Mouse (Mus musculus) forebrain, embryonic 13.5 days (tissue): ENCODE results near the gene Cd83. TPM values are rescaled to one million over a fixed set of nuclear protein-coding genes. Genes with fewer than 3 reads are reported as not detected.

Experiments used
- ATAC-seq: fragments of 200-750 bp; cut with Nextera tagmentation; 2 replicates; pipeline ENCODE4 v1.8.0; 2017
- H3K27ac ChIP-seq: fragments of 300-500 bp; sonication (generic); 2 replicates; pipeline ENCODE4 v1.5.1; 2015; ENCODE audit warnings: inconsistent platforms, mild to moderate bottlenecking, moderate library complexity
- H3K27me3 ChIP-seq: fragments of 300-500 bp; sonication (generic); 2 replicates; pipeline ENCODE4 v1.6.1; 2015; ENCODE audit warnings: mild to moderate bottlenecking, inconsistent platforms
- H3K36me3 ChIP-seq: fragments of 300-500 bp; sonication (generic); 2 replicates; pipeline ENCODE4 v1.6.1; 2015; ENCODE audit warnings: mild to moderate bottlenecking, inconsistent platforms; ENCODE audit not compliant: poor library complexity, severe bottlenecking
- H3K4me1 ChIP-seq: fragments of 300-500 bp; sonication (generic); 2 replicates; pipeline ENCODE4 v1.6.1; 2015; ENCODE audit warnings: inconsistent platforms
- H3K4me2 ChIP-seq: fragments of 300-500 bp; sonication (generic); 2 replicates; pipeline ENCODE4 v1.6.1; 2015; ENCODE audit warnings: inconsistent platforms, mild to moderate bottlenecking, moderate library complexity
- H3K4me3 ChIP-seq: fragments of 300-500 bp; sonication (generic); 2 replicates; pipeline ENCODE4 v1.5.1; 2015; ENCODE audit warnings: mild to moderate bottlenecking, inconsistent platforms
- H3K9ac ChIP-seq: fragments of 300-500 bp; sonication (generic); 2 replicates; pipeline ENCODE4 v1.6.1; 2015; ENCODE audit warnings: mild to moderate bottlenecking, inconsistent platforms
- H3K9me3 ChIP-seq: fragments of 300-500 bp; sonication (generic); replicated peaks from 2 replicates; pipeline ENCODE4 v1.6.1; 2016; ENCODE audit warnings: inconsistent platforms
- WGBS: fragments of 180-500 bp; shearing (Covaris S2); methylation state at CpG from one replicate; pipeline ENCODE4 v1.1.7; 2015; 5-methylcytosine and 5-hydroxymethylcytosine counted together
- polyA plus RNA-seq: library from polyadenylated mRNA; unstranded; fragments of >200 nt; fragmentation: Nextera tagmentation; extraction: Ambion mirVana; gene quantifications from 2 replicates; pipeline ENCODE4 v1.2.1, GENCODE M21; 2015

The Cd83 gene
- polyA plus RNA-seq, 1 experiment from 2014 or later: 3.8 TPM

DNA sequence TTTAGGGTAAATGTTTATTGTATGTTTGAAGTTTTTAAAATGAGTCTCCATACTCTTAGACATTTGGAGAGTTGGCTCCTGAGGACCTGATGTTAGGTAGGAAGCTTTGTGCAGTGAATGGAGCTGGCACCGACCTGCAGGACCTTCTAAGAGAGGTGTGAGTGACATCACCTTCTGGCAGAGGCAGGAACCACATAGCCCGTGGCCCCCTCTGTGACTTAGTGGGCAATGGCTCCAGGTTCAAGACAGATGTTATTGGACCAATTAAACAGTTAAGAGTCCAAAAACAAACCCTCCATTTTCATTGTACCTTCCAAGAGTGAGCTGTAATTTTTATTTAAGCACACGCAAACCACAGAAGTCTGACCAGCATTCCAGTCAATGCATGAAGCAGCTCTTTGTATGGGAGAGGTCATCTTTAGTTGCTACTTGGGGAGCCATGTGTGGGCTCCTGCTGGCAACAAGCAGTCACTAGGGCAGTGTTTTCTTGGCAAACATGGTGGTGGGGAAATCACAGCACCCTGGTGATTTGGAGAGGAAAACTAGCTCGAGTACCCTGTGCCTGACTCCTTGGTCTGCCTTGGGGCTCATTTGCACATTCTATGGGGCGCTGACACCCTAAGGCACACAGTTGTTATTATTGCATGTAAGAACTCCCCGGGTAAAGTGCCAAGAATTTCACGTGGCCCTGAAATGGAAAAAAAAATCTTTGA lies 33.9 kb downstream of the Cd83 start:
- Histone ChIP-seq H3K9me3 (no peaks in the 10 kb centered on the region), H3K9ac (no peak overlapping the region), H3K36me3 (no peaks in the 10 kb centered on the region), H3K4me3 (no peak overlapping the region), H3K4me2 (no peak overlapping the region), H3K27me3 (no peaks in the 10 kb centered on the region), H3K4me1 (no peaks in the 10 kb centered on the region), H3K27ac (no peak overlapping the region)
- 78% methylated on average over 7 of the region's 7 CpGs for WGBS
- no peak for ATAC-seq

DNA sequence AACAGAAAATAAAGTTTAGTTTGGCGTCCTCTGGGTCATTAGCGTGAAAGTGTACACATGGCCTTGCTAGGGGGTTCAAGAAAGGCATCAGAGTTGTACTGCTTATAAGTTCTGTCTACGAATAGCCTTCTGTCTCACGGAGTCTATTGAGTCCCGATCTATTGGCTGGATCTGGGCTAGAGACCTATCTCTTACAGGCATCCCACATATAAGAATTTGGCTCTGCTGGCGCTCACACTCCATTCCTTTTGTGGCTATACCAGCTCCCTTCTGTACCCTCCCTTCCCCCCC lies 34.4 kb downstream of the Cd83 start:
- no peaks in the 10 kb centered on the region for H3K9me3 ChIP-seq
- no peaks in the 10 kb centered on the region for H3K4me1 ChIP-seq
- H3K9ac ChIP-seq: no peak overlapping the region
- no peaks in the 10 kb centered on the region for H3K27me3 ChIP-seq
- H3K27ac ChIP-seq: no peak overlapping the region
- 94% methylated on average over 6 of the region's 6 CpGs for WGBS
- no peaks in the 10 kb centered on the region for H3K36me3 ChIP-seq
- no peak for ATAC-seq
- H3K4me3 ChIP-seq: no peak overlapping the region
- H3K4me2 ChIP-seq: no peak overlapping the region

DNA sequence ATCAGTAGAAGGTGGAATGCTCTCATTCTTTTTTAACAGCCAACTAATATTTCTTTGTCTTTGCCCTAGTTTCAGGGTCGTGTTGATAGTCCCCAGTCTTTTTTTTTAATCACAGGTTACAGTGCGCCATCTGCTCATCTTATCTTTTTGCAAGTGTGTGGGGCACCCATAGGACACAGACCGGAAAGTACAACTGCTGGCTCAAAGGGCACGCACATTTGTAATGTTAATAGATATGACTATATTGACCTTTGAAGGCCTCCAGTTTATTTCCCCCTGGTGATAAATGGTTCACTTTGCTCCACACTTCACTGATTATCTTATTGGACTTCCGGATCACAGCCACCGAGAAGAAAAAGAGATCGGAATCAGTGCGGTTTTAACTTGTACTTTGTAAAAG lies 35.5 kb downstream of the Cd83 start:
- Histone ChIP-seq H3K4me1 (no peaks in the 10 kb centered on the region), H3K4me3 (no peak overlapping the region), H3K9ac (no peak overlapping the region), H3K27me3 (no peaks in the 10 kb centered on the region), H3K27ac (no peak overlapping the region), H3K36me3 (no peaks in the 10 kb centered on the region), H3K9me3 (no peaks in the 10 kb centered on the region), H3K4me2 (no peak overlapping the region)
- ATAC-seq: no peak
- WGBS: 93% methylated on average over 8 of the region's 8 CpGs

DNA sequence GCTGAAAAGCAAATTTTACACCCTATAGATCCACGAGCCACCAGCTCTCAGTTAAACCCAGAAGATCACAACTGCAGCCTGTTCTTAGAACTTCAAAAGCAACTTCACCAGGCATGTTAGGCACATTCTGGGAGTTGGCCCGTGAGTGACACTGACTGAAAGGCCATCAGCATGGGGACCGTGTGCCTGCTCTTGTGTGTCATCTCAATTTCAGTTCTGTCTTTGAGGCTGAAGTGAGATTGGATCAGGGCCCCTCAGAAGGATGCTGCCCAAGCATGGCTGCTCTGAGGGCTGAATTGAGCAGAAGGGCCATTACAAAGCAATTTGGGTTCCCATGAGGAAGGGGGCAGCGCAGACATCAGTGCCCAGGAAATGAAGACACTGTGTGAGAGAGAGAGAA lies 37.7 kb downstream of the Cd83 start:
- 78% methylated on average over 4 of the region's 4 CpGs for WGBS
- H3K36me3 ChIP-seq: no peaks in the 10 kb centered on the region

DNA sequence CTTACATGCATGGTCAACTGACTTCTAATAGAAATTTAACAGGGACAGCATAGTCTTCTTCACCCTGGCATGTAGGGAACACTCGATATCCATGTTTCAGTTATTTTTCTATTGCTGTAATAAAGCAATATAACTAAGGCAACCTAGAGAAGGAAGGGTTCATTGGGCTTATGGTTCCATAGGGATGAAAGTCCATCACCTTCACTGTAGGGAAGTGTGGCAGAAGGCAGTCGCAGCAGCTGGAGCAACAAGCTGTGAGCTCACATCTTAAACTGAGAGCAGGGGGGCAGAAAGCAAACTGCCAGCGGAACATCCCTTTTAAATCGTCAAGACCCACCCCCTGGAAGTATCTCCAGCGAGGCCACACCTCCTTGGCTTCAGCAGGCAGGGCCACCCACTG lies 44.1 kb downstream of the Cd83 start:
- no peak overlapping the region for H3K4me2 ChIP-seq
- no peak overlapping the region for H3K9ac ChIP-seq
- H3K27me3 ChIP-seq: no peaks in the 10 kb centered on the region
- H3K9me3 ChIP-seq: no peaks in the 10 kb centered on the region
- no peak overlapping the region for H3K27ac ChIP-seq
- ATAC-seq: no peak
- no peaks in the 10 kb centered on the region for H3K4me1 ChIP-seq
- no peaks in the 10 kb centered on the region for H3K36me3 ChIP-seq
- no peak overlapping the region for H3K4me3 ChIP-seq
- 58% methylated on average over 5 of the region's 5 CpGs for whole genome bisulfite sequencing

More for the DNA sequence above, 37.7 kb downstream of the Cd83 start:
- Histone ChIP-seq H3K9me3 (no peaks in the 10 kb centered on the region), H3K27ac (no peak overlapping the region), H3K27me3 (no peaks in the 10 kb centered on the region), H3K9ac (no peak overlapping the region), H3K4me1 (no peaks in the 10 kb centered on the region), H3K4me2 (no peak overlapping the region), H3K4me3 (no peak overlapping the region)
- ATAC-seq: no peak

- H3K9me3 ChIP-seq: no peaks in the 10 kb centered on the region
- H3K4me1 ChIP-seq: peaks cover 2% of the 10 kb centered on the region
- 92% methylated on average over 8 of the region's 8 CpGs for WGBS
- H3K27me3 ChIP-seq: no peaks in the 10 kb centered on the region
- H3K36me3 ChIP-seq: no peaks in the 10 kb centered on the region
- H3K27ac ChIP-seq: no peak overlapping the region
- no peak for ATAC-seq
- no peak overlapping the region for H3K9ac ChIP-seq
- H3K4me2 ChIP-seq: no peak overlapping the region
- no peak overlapping the region for H3K4me3 ChIP-seq
Measured at GRCm38 (mm10) chr13:43830892-43831673, 46.5 kb downstream of the Cd83 start.

DNA sequence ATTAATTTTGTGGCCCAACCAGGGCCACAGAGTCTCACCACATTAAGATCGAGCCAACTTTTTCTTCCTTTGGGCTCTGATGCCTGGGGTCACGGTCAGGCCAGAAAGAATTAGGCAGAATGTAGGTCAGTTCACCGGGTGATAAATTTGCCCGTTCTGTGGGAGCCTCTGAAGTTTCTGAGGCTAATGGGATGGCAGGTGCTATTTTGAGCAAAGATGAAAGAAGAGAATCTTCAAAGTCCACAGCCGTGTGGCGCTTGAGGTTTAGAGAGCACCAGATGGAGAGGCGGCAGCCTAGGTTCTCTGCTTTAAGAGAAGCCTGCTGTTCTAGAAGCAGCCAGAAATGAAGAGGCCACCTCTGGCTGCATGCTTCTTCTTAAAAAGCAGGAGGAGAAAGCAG lies 48.2 kb downstream of the Cd83 start:
- no peaks in the 10 kb centered on the region for H3K36me3 ChIP-seq

DNA sequence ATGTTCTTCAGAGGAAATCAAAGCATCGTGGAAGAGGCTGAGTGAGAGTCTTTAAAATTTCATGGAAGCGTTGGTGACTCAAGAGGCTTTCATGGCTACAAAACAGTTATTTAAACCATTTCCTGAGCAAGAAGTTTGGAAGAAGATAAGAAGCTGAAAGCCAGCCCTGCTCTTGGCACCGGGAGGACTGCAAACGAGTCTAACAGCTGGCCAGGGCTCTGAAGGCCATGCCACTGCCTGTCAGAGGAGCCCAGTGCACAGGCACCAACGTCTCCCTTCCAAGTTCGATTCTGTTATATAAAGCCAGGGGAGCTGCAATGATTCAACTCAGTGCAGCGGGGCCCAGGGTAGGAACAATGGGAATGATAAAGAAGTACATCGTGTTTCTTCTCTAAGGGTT lies 51.8 kb downstream of the Cd83 start:
- Histone ChIP-seq H3K4me3 (no peak overlapping the region), H3K9ac (no peak overlapping the region), H3K9me3 (no peaks in the 10 kb centered on the region), H3K27me3 (no peaks in the 10 kb centered on the region), H3K4me1 (peaks cover 8% of the 10 kb centered on the region), H3K36me3 (no peaks in the 10 kb centered on the region), H3K27ac (no peak overlapping the region), H3K4me2 (no peak overlapping the region)
- WGBS: 54% methylated on average over 8 of the region's 8 CpGs
- ATAC-seq: no peak

More for the DNA sequence above, 48.2 kb downstream of the Cd83 start:
- H3K9me3 ChIP-seq: no peaks in the 10 kb centered on the region
- no peak overlapping the region for H3K9ac ChIP-seq
- H3K4me2 ChIP-seq: no peak overlapping the region
- H3K4me3 ChIP-seq: no peak overlapping the region
- H3K27me3 ChIP-seq: no peaks in the 10 kb centered on the region
- ATAC-seq: no peak
- 81% methylated on average over 7 of the region's 7 CpGs for WGBS
- H3K27ac ChIP-seq: no peak overlapping the region
- H3K4me1 ChIP-seq: peaks cover 8% of the 10 kb centered on the region

DNA sequence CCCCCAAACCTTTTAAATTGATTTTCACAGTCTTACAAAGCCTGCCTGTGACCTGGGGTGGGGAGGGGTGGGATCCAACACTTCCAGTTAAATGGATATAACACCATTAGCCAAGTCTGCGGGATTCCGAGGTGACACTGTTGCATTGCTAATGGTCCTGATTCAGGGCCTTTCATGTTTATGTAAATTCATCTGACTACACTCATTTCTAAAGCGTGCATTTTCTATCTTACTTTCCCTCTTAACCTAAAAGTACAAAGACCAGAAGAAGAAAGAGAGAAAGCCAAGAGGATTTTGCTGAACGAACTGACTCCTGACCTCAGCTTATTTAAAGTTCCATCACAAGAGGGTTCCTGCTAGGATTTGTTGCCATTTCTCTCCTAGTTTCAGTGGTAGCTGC lies 53.2 kb downstream of the Cd83 start:
- Histone ChIP-seq H3K4me2 (no peak overlapping the region), H3K4me3 (no peak overlapping the region), H3K27me3 (no peaks in the 10 kb centered on the region), H3K4me1 (peaks cover 8% of the 10 kb centered on the region), H3K36me3 (no peaks in the 10 kb centered on the region), H3K9ac (no peak overlapping the region), H3K27ac (no peak overlapping the region), H3K9me3 (no peaks in the 10 kb centered on the region)
- 35% methylated on average over 4 of the region's 4 CpGs for WGBS
- ATAC-seq: no peak

DNA sequence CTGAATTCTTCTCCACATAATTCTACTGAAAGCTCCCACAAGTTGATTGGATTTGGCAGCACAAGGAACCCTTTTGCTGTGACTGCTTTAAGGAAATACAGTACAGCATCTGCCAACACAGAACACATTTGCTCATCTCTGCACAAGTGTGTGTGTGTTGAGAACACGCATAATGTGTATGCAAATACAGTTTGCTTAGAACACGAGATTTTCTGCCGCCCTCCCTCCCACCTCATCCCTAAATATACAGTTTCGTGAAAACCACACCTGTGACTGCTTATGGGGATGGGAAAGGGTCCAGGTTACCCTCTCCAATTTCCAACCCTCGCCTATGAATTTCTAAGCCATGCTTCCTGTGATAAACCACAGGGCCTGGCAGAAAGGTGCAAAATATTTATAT lies 60.6 kb downstream of the Cd83 start:
- no peak overlapping the region for H3K9ac ChIP-seq
- 83% methylated on average over 5 of the region's 5 CpGs for WGBS
- no peak overlapping the region for H3K4me3 ChIP-seq
- H3K27me3 ChIP-seq: no peaks in the 10 kb centered on the region
- H3K27ac ChIP-seq: no peak overlapping the region
- no peak overlapping the region for H3K4me2 ChIP-seq
- no peaks in the 10 kb centered on the region for H3K4me1 ChIP-seq
- H3K36me3 ChIP-seq: no peaks in the 10 kb centered on the region
- no peaks in the 10 kb centered on the region for H3K9me3 ChIP-seq
- no peak for ATAC-seq

GRCm38 (mm10) chr13:43847186-43847585 lies 62.6 kb downstream of the Cd83 start:
- 89% methylated on average over 7 of the region's 7 CpGs for WGBS
- no peak overlapping the region for H3K4me2 ChIP-seq
- ATAC-seq: no peak
- no peak overlapping the region for H3K9ac ChIP-seq
- peaks cover 15% of the 10 kb centered on the region for H3K4me1 ChIP-seq
- H3K36me3 ChIP-seq: no peaks in the 10 kb centered on the region
- no peaks in the 10 kb centered on the region for H3K9me3 ChIP-seq
- H3K27me3 ChIP-seq: no peaks in the 10 kb centered on the region
- H3K27ac ChIP-seq: no peak overlapping the region
- no peak overlapping the region for H3K4me3 ChIP-seq

GRCm38 (mm10) chr13:43849816-43850215 lies 65.2 kb downstream of the Cd83 start:
- no peak overlapping the region for H3K9ac ChIP-seq
- H3K27ac ChIP-seq: no peak overlapping the region
- H3K9me3 ChIP-seq: no peaks in the 10 kb centered on the region
- no peak for ATAC-seq
- H3K4me2 ChIP-seq: no peak overlapping the region
- no peaks in the 10 kb centered on the region for H3K27me3 ChIP-seq
- peaks cover 15% of the 10 kb centered on the region for H3K4me1 ChIP-seq
- 69% methylated on average over 4 of the region's 4 CpGs for WGBS
- H3K4me3 ChIP-seq: no peak overlapping the region
- H3K36me3 ChIP-seq: no peaks in the 10 kb centered on the region

- peak overlapping the region; percentile 37; the same call in 1 of the 2 replicates for H3K27ac ChIP-seq
- 27% methylated on average over 4 of the region's 4 CpGs for WGBS
- H3K36me3 ChIP-seq: no peaks in the 10 kb centered on the region
- no peak overlapping the region for H3K4me3 ChIP-seq
- no peak overlapping the region for H3K4me2 ChIP-seq
- no peaks in the 10 kb centered on the region for H3K9me3 ChIP-seq
- peaks cover 15% of the 10 kb centered on the region for H3K4me1 ChIP-seq
- H3K27me3 ChIP-seq: no peaks in the 10 kb centered on the region
- peak; percentile 67; the same call in 1 of the 2 replicates for ATAC-seq
- no peak overlapping the region for H3K9ac ChIP-seq
Measured at GRCm38 (mm10) chr13:43851108-43851507, 66.5 kb downstream of the Cd83 start.
